In genomic region chr1:20571469-20571868, GRCm38 (mm10) we compare ENCODE assay signal across 16 mouse cellular contexts. TPM values are rescaled to one million over a fixed set of nuclear protein-coding genes. Genes with fewer than 3 reads are reported as not detected.
"Had no signal": no experiment of that assay in that cellular context is flagged by ENCODE, and none has a peak within 500 bp of the region (broad histone marks: within the 10 kb centered on the region; RNA-seq: fewer than 3 reads in every experiment).

No protein-coding gene starts in this region.

- ATAC-seq: liver, embryonic 12.5 days; midbrain, embryonic 16.5 days had no signal

- DNase-seq: lung, embryonic 14.5 days; lung, postnatal 4 days; midbrain, embryonic 14.5 days; retina, postnatal 1 day; right cerebral cortex, adult 18-20 months; right cerebral cortex, postnatal 25 days; right cerebral cortex, postnatal 4 days; spleen, adult 18-20 months; thymus, adult 18-20 months; thymus, postnatal 14 days; thymus, postnatal 36 days had no signal

- H3K27me3 ChIP-seq: liver, embryonic 12.5 days; midbrain, embryonic 12.5 days; neural tube, embryonic 13.5 days; neural tube, embryonic 15.5 days had no signal

RNA-seq across cellular contexts. Expression of gene Pkhd1, which starts 46.4 kb away (rescaled TPM):
- polyA plus RNA-seq: midbrain, embryonic 12.5 days had no signal
